Mouse (Mus musculus): ENCODE data around the gene Pde4d.

The Pde4d gene

GRCm38 (mm10) chr13:108862173-108862572 lies 412.4 kb downstream of the Pde4d start:
- TF ChIP-seq GATA4 (IDR thresholded peaks at IDR 0.05; ENCODE audit: insufficient replicate concordance, low read length) = no peak

GRCm38 (mm10) chr13:108900160-108900559 lies 450.4 kb downstream of the Pde4d start:
- no peak for TF ChIP-seq GATA4 (IDR thresholded peaks at IDR 0.05; ENCODE audit: insufficient replicate concordance, low read length)

- no peak for TF ChIP-seq GATA4 (IDR thresholded peaks at IDR 0.05; ENCODE audit: insufficient replicate concordance, low read length)
Observed at GRCm38 (mm10) chr13:108905121-108905520, 455.4 kb downstream of the Pde4d start.

GRCm38 (mm10) chr13:108909193-108909592 lies 459.4 kb downstream of the Pde4d start:
- no peak for TF ChIP-seq GATA4 (IDR thresholded peaks at IDR 0.05; ENCODE audit: insufficient replicate concordance, low read length)

GRCm38 (mm10) chr13:108914626-108915025 lies 464.9 kb downstream of the Pde4d start:
- TF ChIP-seq GATA4 (IDR thresholded peaks at IDR 0.05; ENCODE audit: insufficient replicate concordance, low read length) = no peak

GRCm38 (mm10) chr13:108921146-108921545 lies 471.4 kb downstream of the Pde4d start:
- TF ChIP-seq GATA4 (IDR thresholded peaks at IDR 0.05; ENCODE audit: insufficient replicate concordance, low read length) = no peak

GRCm38 (mm10) chr13:108934854-108935253 lies 485.1 kb downstream of the Pde4d start:
- no peak for TF ChIP-seq GATA4 (IDR thresholded peaks at IDR 0.05; ENCODE audit: insufficient replicate concordance, low read length)

GRCm38 (mm10) chr13:108937272-108937671 lies 487.5 kb downstream of the Pde4d start:
- TF ChIP-seq GATA4 (IDR thresholded peaks at IDR 0.05; ENCODE audit: insufficient replicate concordance, low read length) = no peak

- TF ChIP-seq GATA4 (IDR thresholded peaks at IDR 0.05; ENCODE audit: insufficient replicate concordance, low read length) = no peak
Observed at GRCm38 (mm10) chr13:108952911-108953310, 503.2 kb downstream of the Pde4d start.

GRCm38 (mm10) chr13:108956059-108956458 lies 506.3 kb downstream of the Pde4d start:
- TF ChIP-seq GATA4 (IDR thresholded peaks at IDR 0.05; ENCODE audit: insufficient replicate concordance, low read length) = no peak

- no peak for TF ChIP-seq GATA4 (IDR thresholded peaks at IDR 0.05; ENCODE audit: insufficient replicate concordance, low read length)
Observed at GRCm38 (mm10) chr13:108964056-108964455, 514.3 kb downstream of the Pde4d start.

- TF ChIP-seq GATA4 (IDR thresholded peaks at IDR 0.05; ENCODE audit: insufficient replicate concordance, low read length) = no peak
Observed at GRCm38 (mm10) chr13:108981144-108981543, 531.4 kb downstream of the Pde4d start.

GRCm38 (mm10) chr13:108998739-108999138 lies 549.0 kb downstream of the Pde4d start:
- no peak for TF ChIP-seq GATA4 (IDR thresholded peaks at IDR 0.05; ENCODE audit: insufficient replicate concordance, low read length)

GRCm38 (mm10) chr13:109024703-109025102 lies 575.0 kb downstream of the Pde4d start:
- TF ChIP-seq GATA4 (IDR thresholded peaks at IDR 0.05; ENCODE audit: insufficient replicate concordance, low read length) = no peak

- no peak for TF ChIP-seq GATA4 (IDR thresholded peaks at IDR 0.05; ENCODE audit: insufficient replicate concordance, low read length)
Observed at GRCm38 (mm10) chr13:109047126-109047525, 597.4 kb downstream of the Pde4d start.

- TF ChIP-seq GATA4 (IDR thresholded peaks at IDR 0.05; ENCODE audit: insufficient replicate concordance, low read length) = no peak
Observed at GRCm38 (mm10) chr13:109052805-109053204, 603.1 kb downstream of the Pde4d start.

- no peak for TF ChIP-seq GATA4 (IDR thresholded peaks at IDR 0.05; ENCODE audit: insufficient replicate concordance, low read length)
Observed at GRCm38 (mm10) chr13:109053242-109054018, 603.7 kb downstream of the Pde4d start.
